Mouse (Mus musculus) left cerebral cortex, adult 2 months (tissue): ENCODE results near the gene Thsd1. TPM values are rescaled to one million over a fixed set of nuclear protein-coding genes. Genes with fewer than 3 reads are reported as not detected.
A peak's percentile ranks its signal among the peaks of the same experiment; 100 is the strongest.

Source experiments
- DNase-seq, 2 experiments: peaks; one replicate each; pipeline ENCODE4 v3.0.0; 2021 to 2022; ENCODE audit warnings: low spot score in 2 of 2, mixed read lengths in 1 of 2; ENCODE audit errors: extremely low spot score in 1 of 2
- H3K27ac ChIP-seq: fragments of 200-600 bp; 2 replicates; pipeline ENCODE4 v1.8.1; 2022
- H3K4me3 ChIP-seq: fragments of 200-600 bp; 2 replicates; pipeline ENCODE4 v1.8.1; 2022
- CTCF ChIP-seq: fragments of 200-600 bp; IDR thresholded peaks from 2 replicates; pipeline ENCODE4 v1.8.1; 2022; ENCODE audit warnings: antibody characterized with exemption, mild to moderate bottlenecking, moderate library complexity
- intact Hi-C: fragments of 180-260 bp; cut with DNase I; formaldehyde crosslinking; loops from one replicate; pipeline ENCODE4 v1.15.1; 2025
- total RNA-seq, 2 experiments: library from RNA; stranded (reverse); gene quantifications; 2 replicates each; pipeline ENCODE4 v1.2.3; 2021

Thsd1 gene
- total RNA-seq, 2 experiments from 2014 or later, result 2.6 to 3.9 TPM

- intact Hi-C loops, result no loop called here
- no peak for TF ChIP-seq CTCF
- DNase-seq, result no peak
- Histone ChIP-seq H3K4me3 (no peak overlapping the region), H3K27ac (no peak overlapping the region)
Measured at GRCm38 (mm10) chr8:22226361-22226760, 752 bp upstream of the Thsd1 start.

- no peak for DNase-seq
- peak overlapping the region; percentile 49 for H3K4me3 ChIP-seq
- intact Hi-C loops, result no loop called here
- no peak for TF ChIP-seq CTCF
- H3K27ac ChIP-seq, result no peak overlapping the region
Measured at GRCm38 (mm10) chr8:22228621-22229020, 1.5 kb downstream of the Thsd1 start.

- Histone ChIP-seq H3K4me3 (no peak overlapping the region), H3K27ac (no peak overlapping the region)
- DNase-seq, result no peak
- intact Hi-C loops, result no loop called here
- no peak for TF ChIP-seq CTCF
Measured at GRCm38 (mm10) chr8:22242986-22243385, 15.9 kb downstream of the Thsd1 start.

- no peak for TF ChIP-seq CTCF
- no peak for DNase-seq
- Histone ChIP-seq H3K4me3 (no peak overlapping the region), H3K27ac (no peak overlapping the region)
- intact Hi-C loops, result no loop called here
Measured at GRCm38 (mm10) chr8:22245663-22246062, 18.6 kb downstream of the Thsd1 start.

- H3K4me3 ChIP-seq, result no peak overlapping the region
- intact Hi-C loops, result no loop called here
- H3K27ac ChIP-seq, result no peak overlapping the region
- TF ChIP-seq CTCF, result no peak
- no peak for DNase-seq
Measured at GRCm38 (mm10) chr8:22247956-22248355, 20.8 kb downstream of the Thsd1 start.

- Histone ChIP-seq H3K27ac (no peak overlapping the region), H3K4me3 (no peak overlapping the region)
- no peak for DNase-seq
- intact Hi-C loops, result no loop called here
- no peak for TF ChIP-seq CTCF
Measured at GRCm38 (mm10) chr8:22249080-22249479, 22.0 kb downstream of the Thsd1 start.

- DNase-seq, result no peak
- no peak for TF ChIP-seq CTCF
- no peak overlapping the region for H3K4me3 ChIP-seq
- intact Hi-C loops, result no loop called here
- peak overlapping the region; percentile 15; the same call in 1 of the 2 replicates for H3K27ac ChIP-seq
Measured at GRCm38 (mm10) chr8:22258946-22259450, 31.9 kb downstream of the Thsd1 start.

- peak overlapping the region; percentile 15; the same call in 1 of the 2 replicates for H3K27ac ChIP-seq
Measured at GRCm38 (mm10) chr8:22259531-22259930, 32.4 kb downstream of the Thsd1 start.

GRCm38 (mm10) chr8:22260091-22260722 lies 33.1 kb downstream of the Thsd1 start:
- DNase-seq, result no peak
- Histone ChIP-seq H3K27ac (no peak overlapping the region; the same call in 1 of the 2 replicates), H3K4me3 (no peak overlapping the region)
- intact Hi-C loops, result no loop called here
- no peak for TF ChIP-seq CTCF

More at GRCm38 (mm10) chr8:22259531-22259930, 32.4 kb downstream of the Thsd1 start:
- no peak for DNase-seq
- intact Hi-C loops, result no loop called here
- no peak overlapping the region for H3K4me3 ChIP-seq
- no peak for TF ChIP-seq CTCF

GRCm38 (mm10) chr8:22262267-22262666 lies 35.2 kb downstream of the Thsd1 start:
- H3K27ac ChIP-seq, result no peak overlapping the region
- intact Hi-C loops, result no loop called here
- no peak overlapping the region for H3K4me3 ChIP-seq
- no peak for TF ChIP-seq CTCF
- no peak for DNase-seq

GRCm38 (mm10) chr8:22264292-22264691 lies 37.2 kb downstream of the Thsd1 start:
- no peak overlapping the region for H3K4me3 ChIP-seq
- intact Hi-C loops, result no loop called here
- no peak for TF ChIP-seq CTCF
- no peak for DNase-seq
- no peak overlapping the region for H3K27ac ChIP-seq

- H3K27ac ChIP-seq, result no peak overlapping the region
- DNase-seq, result no peak
- TF ChIP-seq CTCF, result no peak
- H3K4me3 ChIP-seq, result no peak overlapping the region
- intact Hi-C loops, result no loop called here
Measured at GRCm38 (mm10) chr8:22264787-22265186, 37.7 kb downstream of the Thsd1 start.

- DNase-seq, result no peak
- TF ChIP-seq CTCF, result no peak
- intact Hi-C loops, result no loop called here
- no peak overlapping the region for H3K4me3 ChIP-seq
- no peak overlapping the region for H3K27ac ChIP-seq
Measured at GRCm38 (mm10) chr8:22265194-22265593, 38.1 kb downstream of the Thsd1 start.
